Mouse (Mus musculus): ENCODE measurements at regions not wholly inside any gene's neighbourhood (a gene's known extent, or its start where the extent isn't known, plus 50 kb on each side); places are given as distances from the start of the nearest gene placed in this dataset.
"Not testable (repeated sequence)": the region's sequence is repeated elsewhere in the genome, so short reads cannot be mapped to it uniquely, and the experiment has no call there.

DNA sequence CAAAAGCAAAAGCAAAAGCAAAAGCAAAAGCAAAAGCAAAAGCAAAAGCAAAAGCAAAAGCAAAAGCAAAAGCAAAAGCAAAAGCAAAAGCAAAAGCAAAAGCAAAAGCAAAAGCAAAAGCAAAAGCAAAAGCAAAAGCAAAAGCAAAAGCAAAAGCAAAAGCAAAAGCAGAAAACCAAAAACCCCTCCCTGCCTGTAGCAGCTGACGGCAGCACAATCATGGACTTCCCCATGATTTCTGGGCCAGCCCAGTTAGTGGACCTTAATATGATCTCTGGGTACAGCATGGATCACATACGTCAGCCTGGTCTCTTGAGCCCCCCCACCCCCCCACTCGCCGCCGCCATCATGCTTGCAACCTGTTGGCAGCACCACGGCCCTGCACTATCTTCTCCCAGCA, 1004.3 kb downstream of the Car8 start:
- ATAC-seq; H3K9ac ChIP-seq; H3K4me2 ChIP-seq (replicated peaks); H3K4me3 ChIP-seq (replicated peaks); H3K9me3 ChIP-seq; H3K27ac ChIP-seq; H3K36me3 ChIP-seq; H3K4me1 ChIP-seq (replicated peaks); H3K27me3 ChIP-seq (replicated peaks): not testable (repeated sequence)
- 98% methylated on average over 6 of the region's 6 CpGs for WGBS

DNA sequence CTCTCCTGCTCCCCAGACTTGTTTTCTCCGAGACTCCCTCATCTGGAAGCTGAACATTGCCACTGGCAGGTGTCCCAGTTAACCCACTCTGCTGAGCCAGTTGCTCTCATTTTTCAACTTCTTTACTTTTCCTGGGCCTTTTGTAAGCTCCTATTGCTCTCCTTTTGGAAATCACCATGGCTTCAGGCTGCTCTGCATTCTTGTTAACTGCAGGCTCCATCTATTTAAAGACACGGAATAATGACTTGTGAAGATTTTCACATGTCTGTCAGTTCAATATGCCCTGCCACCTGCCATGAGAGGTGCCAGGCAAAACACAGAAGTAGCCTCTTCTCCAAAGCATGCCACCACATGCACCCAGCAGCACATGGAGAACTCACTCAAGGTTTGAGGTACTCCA, 1009.9 kb downstream of the Car8 start:
- Histone ChIP-seq H3K36me3 (no peaks in the 10 kb centered on the region), H3K27me3 (replicated peaks) (no peaks in the 10 kb centered on the region), H3K4me3 (replicated peaks) (no peak overlapping the region), H3K9ac (no peak overlapping the region), H3K4me2 (replicated peaks) (no peak overlapping the region), H3K4me1 (replicated peaks) (no peaks in the 10 kb centered on the region), H3K27ac (no peak overlapping the region), H3K9me3 (no peaks in the 10 kb centered on the region)
- ATAC-seq = no peak
- WGBS = 65% methylated on average over 2 of the region's 2 CpGs

- H3K27me3 ChIP-seq (replicated peaks) = no peaks in the 10 kb centered on the region
- H3K4me2 ChIP-seq (replicated peaks) = no peak overlapping the region
- H3K4me3 ChIP-seq (replicated peaks) = no peak overlapping the region
- H3K27ac ChIP-seq = no peak overlapping the region
- H3K36me3 ChIP-seq = no peaks in the 10 kb centered on the region
- 93% methylated on average over 3 of the region's 3 CpGs for WGBS
- no peaks in the 10 kb centered on the region for H3K9me3 ChIP-seq
- no peak for ATAC-seq
- no peaks in the 10 kb centered on the region for H3K4me1 ChIP-seq (replicated peaks)
- H3K9ac ChIP-seq = no peak overlapping the region
Measured at GRCm38 (mm10) chr4:7222922-7223321, 1015.9 kb downstream of the Car8 start.

DNA sequence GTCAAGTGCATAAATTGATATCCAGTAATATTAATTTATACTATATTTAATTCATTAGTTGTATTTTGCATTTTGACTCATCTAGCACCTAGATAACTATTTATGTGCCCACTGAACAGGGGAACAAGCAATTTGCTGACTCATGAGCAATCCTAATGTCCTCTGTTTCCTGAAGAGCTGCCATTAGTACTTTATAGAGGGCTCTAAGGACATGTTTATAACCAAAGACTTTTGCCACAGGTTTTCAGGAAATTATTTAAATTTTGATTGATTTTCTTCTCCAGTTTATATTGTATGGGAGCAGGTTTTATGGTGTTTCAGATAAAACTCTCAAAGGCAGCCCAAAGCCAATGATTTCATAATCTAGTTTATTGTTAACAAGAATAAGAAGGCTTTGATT, 1018.4 kb downstream of the Car8 start:
- Histone ChIP-seq H3K4me3 (replicated peaks) (no peak overlapping the region), H3K36me3 (no peaks in the 10 kb centered on the region), H3K27me3 (replicated peaks) (no peaks in the 10 kb centered on the region), H3K9ac (no peak overlapping the region), H3K4me2 (replicated peaks) (no peak overlapping the region), H3K4me1 (replicated peaks) (no peaks in the 10 kb centered on the region), H3K9me3 (no peaks in the 10 kb centered on the region), H3K27ac (no peak overlapping the region)
- peak; percentile 84 for ATAC-seq

GRCm38 (mm10) chr4:7215048-7216030, 1023.5 kb downstream of the Car8 start:
- H3K4me1 ChIP-seq (replicated peaks) = no peaks in the 10 kb centered on the region
- H3K4me3 ChIP-seq (replicated peaks) = no peak overlapping the region
- H3K9ac ChIP-seq = no peak overlapping the region
- WGBS = 85% methylated on average over 5 of the region's 5 CpGs
- H3K9me3 ChIP-seq = no peaks in the 10 kb centered on the region
- no peaks in the 10 kb centered on the region for H3K36me3 ChIP-seq
- H3K27me3 ChIP-seq (replicated peaks) = no peaks in the 10 kb centered on the region
- no peak overlapping the region for H3K27ac ChIP-seq
- no peak for ATAC-seq
- H3K4me2 ChIP-seq (replicated peaks) = no peak overlapping the region

DNA sequence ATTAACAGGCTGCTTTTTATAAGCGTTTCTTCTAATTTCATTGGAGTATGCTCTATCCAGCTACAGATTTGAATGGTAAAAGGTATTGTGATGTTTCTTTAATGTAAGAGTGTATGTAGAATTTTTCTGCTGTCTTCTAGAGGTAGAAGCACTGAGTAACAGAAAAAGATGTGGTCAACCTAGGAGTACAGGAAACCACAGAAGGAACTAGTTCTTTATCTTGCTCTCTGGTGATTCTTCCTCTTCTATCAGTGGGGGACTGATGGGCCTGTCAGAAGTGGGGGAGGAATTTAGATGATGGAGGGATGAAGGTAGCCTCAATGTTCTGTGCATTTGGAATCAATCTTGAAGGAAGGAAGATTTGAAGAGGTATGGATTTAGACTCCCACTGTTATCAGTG, 1031.9 kb downstream of the Car8 start:
- H3K4me2 ChIP-seq (replicated peaks) = no peak overlapping the region
- ATAC-seq = no peak
- no peak overlapping the region for H3K27ac ChIP-seq
- H3K36me3 ChIP-seq = no peaks in the 10 kb centered on the region
- no peaks in the 10 kb centered on the region for H3K27me3 ChIP-seq (replicated peaks)
- 89% methylated on average over 1 of the region's 1 CpGs for WGBS
- H3K4me1 ChIP-seq (replicated peaks) = no peaks in the 10 kb centered on the region
- no peaks in the 10 kb centered on the region for H3K9me3 ChIP-seq
- H3K4me3 ChIP-seq (replicated peaks) = no peak overlapping the region
- H3K9ac ChIP-seq = no peak overlapping the region

DNA sequence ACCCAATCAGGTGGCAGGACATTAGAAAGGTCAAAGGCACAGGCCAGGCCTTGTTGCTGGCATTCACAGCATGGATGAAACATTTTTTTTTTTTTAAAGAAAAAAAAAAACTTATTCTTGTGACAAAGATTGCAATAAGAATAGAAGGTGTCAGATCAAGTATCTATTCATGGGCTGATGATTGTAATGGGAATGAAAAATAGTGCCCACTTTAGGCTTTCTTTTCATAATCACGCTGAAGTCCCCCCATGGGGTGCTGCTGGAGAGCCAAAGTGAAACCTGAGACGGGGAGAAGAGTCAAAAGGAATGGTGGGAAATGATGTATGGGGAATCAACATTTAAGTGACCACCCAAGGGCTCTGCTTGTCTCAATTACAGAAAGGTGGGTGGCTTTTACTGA, 1037.0 kb downstream of the Car8 start:
- no peak for ATAC-seq
- Histone ChIP-seq H3K4me2 (replicated peaks) (no peak overlapping the region), H3K9ac (no peak overlapping the region), H3K4me3 (replicated peaks) (no peak overlapping the region), H3K27me3 (replicated peaks) (no peaks in the 10 kb centered on the region), H3K36me3 (no peaks in the 10 kb centered on the region), H3K9me3 (no peaks in the 10 kb centered on the region), H3K27ac (no peak overlapping the region), H3K4me1 (replicated peaks) (no peaks in the 10 kb centered on the region)
- 51% methylated on average over 2 of the region's 2 CpGs for WGBS

- no peak for ATAC-seq
- Histone ChIP-seq H3K9ac (no peak overlapping the region), H3K27me3 (replicated peaks) (no peaks in the 10 kb centered on the region), H3K9me3 (no peaks in the 10 kb centered on the region), H3K36me3 (no peaks in the 10 kb centered on the region), H3K4me3 (replicated peaks) (no peak overlapping the region), H3K4me1 (replicated peaks) (no peaks in the 10 kb centered on the region), H3K4me2 (replicated peaks) (no peak overlapping the region), H3K27ac (no peak overlapping the region)
- 83% methylated on average over 2 of the region's 2 CpGs for WGBS
Measured at GRCm38 (mm10) chr4:7199941-7200340, 1038.9 kb downstream of the Car8 start.

DNA sequence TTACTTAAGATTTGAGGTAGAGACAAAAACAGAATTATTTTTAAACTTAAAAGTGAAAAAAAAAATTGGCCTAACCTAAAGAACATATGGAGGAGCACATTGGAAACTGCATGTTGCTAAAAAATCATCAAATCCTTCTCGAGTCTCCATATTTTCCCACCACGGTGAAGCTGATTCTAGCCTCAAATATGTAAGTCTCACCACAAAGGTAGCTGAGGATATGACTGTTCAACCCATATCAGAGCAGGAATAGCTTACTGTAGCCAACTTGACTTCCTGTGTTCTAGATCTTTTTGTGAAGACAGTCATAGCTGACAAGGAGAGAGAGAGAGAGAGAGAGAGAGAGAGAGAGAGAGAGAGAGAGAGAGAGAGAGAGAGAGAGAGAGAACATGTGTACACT, 1039.8 kb downstream of the Car8 start:
- Histone ChIP-seq H3K36me3 (no peaks in the 10 kb centered on the region), H3K9me3 (no peaks in the 10 kb centered on the region), H3K27ac (no peak overlapping the region), H3K4me3 (replicated peaks) (no peak overlapping the region), H3K4me2 (replicated peaks) (no peak overlapping the region), H3K27me3 (replicated peaks) (no peaks in the 10 kb centered on the region), H3K4me1 (replicated peaks) (no peaks in the 10 kb centered on the region), H3K9ac (no peak overlapping the region)
- 93% methylated on average over 2 of the region's 2 CpGs for WGBS
- no peak for ATAC-seq

GRCm38 (mm10) chr4:7196570-7196969, 1042.3 kb downstream of the Car8 start:
- 0 out of 2 replicates have a peak, but pooled peaks have one; percentile 34 for ATAC-seq
- H3K27ac ChIP-seq = no peak overlapping the region
- no peak overlapping the region for H3K9ac ChIP-seq
- H3K4me3 ChIP-seq (replicated peaks) = no peak overlapping the region
- no peaks in the 10 kb centered on the region for H3K36me3 ChIP-seq
- H3K4me2 ChIP-seq (replicated peaks) = no peak overlapping the region
- WGBS = 48% methylated on average over 3 of the region's 3 CpGs
- no peaks in the 10 kb centered on the region for H3K9me3 ChIP-seq
- no peaks in the 10 kb centered on the region for H3K27me3 ChIP-seq (replicated peaks)
- H3K4me1 ChIP-seq (replicated peaks) = no peaks in the 10 kb centered on the region

DNA sequence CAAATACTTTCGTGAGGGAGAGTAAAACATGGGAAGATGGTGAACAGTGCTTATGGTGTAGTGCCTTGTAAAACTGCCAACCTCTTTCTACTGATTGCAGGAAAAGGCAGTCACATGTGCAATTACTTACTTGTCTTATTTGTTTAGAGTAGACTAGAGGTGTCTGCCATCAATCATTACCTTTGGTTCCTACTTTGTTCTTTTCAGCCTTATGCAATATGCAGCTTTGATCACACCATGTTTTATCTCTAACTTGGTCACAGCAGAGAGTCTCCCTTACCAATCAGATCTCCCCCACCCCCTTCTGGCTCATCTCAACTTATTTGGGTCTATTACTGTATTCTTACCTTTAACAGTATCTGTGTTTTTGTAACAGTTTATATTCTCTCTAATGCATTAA, 1043.2 kb downstream of the Car8 start:
- peak; percentile 47; the same call in 1 of the 2 replicates for ATAC-seq
- H3K4me1 ChIP-seq (replicated peaks) = no peaks in the 10 kb centered on the region

DNA sequence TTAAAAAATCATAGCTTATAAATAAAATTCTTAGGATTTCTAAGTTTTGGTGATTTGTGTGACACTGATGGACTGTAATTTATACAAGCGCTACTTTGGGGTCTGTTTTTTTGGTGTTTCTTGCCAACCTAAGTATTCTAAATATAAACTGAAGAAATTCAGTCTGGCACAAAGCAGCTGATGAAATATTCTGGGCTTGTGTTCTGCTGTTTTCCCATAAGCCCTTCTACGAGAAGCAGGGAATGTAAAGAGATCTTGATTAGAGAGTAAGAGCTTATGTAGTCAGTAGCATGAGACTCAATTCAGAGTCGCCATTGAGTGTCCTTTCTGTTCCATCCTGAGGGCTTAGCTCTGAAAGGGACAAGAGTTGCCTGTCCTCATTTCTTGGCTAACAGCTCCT, 1046.9 kb downstream of the Car8 start:
- H3K27ac ChIP-seq = no peak overlapping the region
- no peak overlapping the region for H3K4me3 ChIP-seq (replicated peaks)
- no peak overlapping the region for H3K4me2 ChIP-seq (replicated peaks)
- ATAC-seq = no peak
- 70% methylated on average over 3 of the region's 3 CpGs for WGBS
- H3K9me3 ChIP-seq = no peaks in the 10 kb centered on the region
- no peaks in the 10 kb centered on the region for H3K27me3 ChIP-seq (replicated peaks)
- no peak overlapping the region for H3K9ac ChIP-seq
- no peaks in the 10 kb centered on the region for H3K36me3 ChIP-seq
- no peaks in the 10 kb centered on the region for H3K4me1 ChIP-seq (replicated peaks)

More for the DNA sequence above, 1043.2 kb downstream of the Car8 start:
- Histone ChIP-seq H3K9me3 (no peaks in the 10 kb centered on the region), H3K4me3 (replicated peaks) (no peak overlapping the region), H3K27ac (no peak overlapping the region), H3K36me3 (no peaks in the 10 kb centered on the region), H3K9ac (no peak overlapping the region), H3K27me3 (replicated peaks) (no peaks in the 10 kb centered on the region), H3K4me2 (replicated peaks) (no peak overlapping the region)
- WGBS = 70% methylated on average over 1 of the region's 1 CpGs

- no peak for ATAC-seq
- H3K4me2 ChIP-seq (replicated peaks) = no peak overlapping the region
- H3K4me3 ChIP-seq (replicated peaks) = no peak overlapping the region
- no peak overlapping the region for H3K27ac ChIP-seq
- H3K9ac ChIP-seq = no peak overlapping the region
- H3K27me3 ChIP-seq (replicated peaks) = no peaks in the 10 kb centered on the region
- no peaks in the 10 kb centered on the region for H3K4me1 ChIP-seq (replicated peaks)
- WGBS = 86% methylated on average over 3 of the region's 3 CpGs
- H3K36me3 ChIP-seq = no peaks in the 10 kb centered on the region
- H3K9me3 ChIP-seq = no peaks in the 10 kb centered on the region
Measured at GRCm38 (mm10) chr4:7191228-7191627, 1047.6 kb downstream of the Car8 start.
